Mouse (Mus musculus) G1E (cell line): ENCODE data around the gene Zscan29. TPM values are rescaled to one million over a fixed set of nuclear protein-coding genes. Genes with fewer than 3 reads are reported as not detected.
A peak's percentile ranks its signal among the peaks of the same experiment; 100 is the strongest.

Experiments
- ATAC-seq: 2 replicates; pipeline ENCODE4 v1.8.0; 2016; ENCODE audit warnings: mild to moderate bottlenecking; ENCODE audit not compliant: insufficient number of reproducible peaks, poor library complexity, low FRiP score, severe bottlenecking; ENCODE audit errors: extremely low read depth
- DNase-seq: peaks from one replicate; pipeline ENCODE4 v3.0.0; 2012; ENCODE audit warnings: low spot score
- H3K27me3 ChIP-seq: 2 replicates; pipeline ENCODE4 v1.6.1; 2012; ENCODE audit warnings: mild to moderate bottlenecking, low read length, inconsistent platforms; ENCODE audit not compliant: insufficient read depth
- H3K36me3 ChIP-seq: replicated peaks from 2 replicates; pipeline ENCODE3; 2012; ENCODE audit warnings: mild to moderate bottlenecking, inconsistent platforms
- H3K4me1 ChIP-seq: 2 replicates; pipeline ENCODE4 v1.6.1; 2012; ENCODE audit warnings: low read depth, low read length, inconsistent platforms, mixed read lengths; ENCODE audit not compliant: insufficient read depth
- H3K4me3 ChIP-seq: 2 replicates; pipeline ENCODE4 v1.5.1; 2012; ENCODE audit warnings: low read depth, mild to moderate bottlenecking, inconsistent platforms, low read length, moderate library complexity, mixed read lengths
- H3K9me3 ChIP-seq: replicated peaks from 2 replicates; pipeline ENCODE4 v1.6.1; 2012; ENCODE audit warnings: inconsistent platforms
- CTCF ChIP-seq: IDR thresholded peaks from 2 replicates; pipeline ENCODE4 v1.5.1; 2012; ENCODE audit warnings: low read depth, low read length, inconsistent platforms, mixed read lengths
- GATA1 ChIP-seq: IDR thresholded peaks from 2 replicates; pipeline ENCODE4 v1.6.1; 2012; ENCODE audit warnings: borderline replicate concordance, low read length, inconsistent platforms, mixed read lengths
- GATA2 ChIP-seq: IDR thresholded peaks from 2 replicates; pipeline ENCODE4 v1.6.1; 2012; ENCODE audit warnings: low read depth, low read length, inconsistent platforms, borderline replicate concordance
- POLR2AphosphoS5 ChIP-seq: IDR thresholded peaks from 2 replicates; pipeline ENCODE4 v1.6.1; 2012; ENCODE audit warnings: low read depth, low read length, inconsistent platforms; ENCODE audit not compliant: insufficient replicate concordance
- TAL1 ChIP-seq: conservative IDR thresholded peaks from 2 replicates; pipeline ENCODE4 v1.6.1; 2012; ENCODE audit warnings: low read depth, low read length, inconsistent platforms, mixed read lengths
- polyA plus RNA-seq: library from polyadenylated mRNA; stranded (reverse); fragments of >175 nt; gene quantifications from 2 replicates; pipeline ENCODE4 v1.2.3, GENCODE M21; 2012
- total RNA-seq, 2 experiments: library from RNA; stranded (forward) in 1 of 2; stranded (reverse) in 1 of 2; fragments of 200-1000 nt in 1 of 2; fragments of >200 nt in 1 of 2; fragmentation: Nextera tagmentation in 1 of 2; gene quantifications; 2 replicates each; pipeline ENCODE4 v1.2.3; 2014 to 2017

Zscan29 gene
- total and polyA plus RNA-seq, 3 experiments = 10.3 to 20.1 (median 16.3) TPM

DNA sequence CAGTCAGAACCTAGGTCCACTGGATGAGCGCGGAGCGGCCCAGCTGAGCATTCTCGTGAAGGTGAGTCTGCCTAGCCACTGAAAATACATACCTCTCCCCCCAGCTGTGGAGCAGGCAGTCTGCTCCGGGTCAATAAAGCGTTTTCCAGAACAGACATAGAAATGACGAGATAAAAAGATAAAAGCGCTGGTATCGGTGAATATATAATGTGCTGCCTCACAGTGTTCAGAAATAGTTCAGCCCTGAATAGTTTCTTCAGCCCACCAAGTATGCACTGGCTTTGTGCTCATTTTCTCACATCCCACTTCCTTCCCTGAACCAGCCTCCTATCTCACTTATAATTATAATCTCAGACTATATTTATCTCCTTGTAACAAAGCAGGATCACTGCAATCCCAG is 24.5 kb upstream of the Zscan29 start:
- DNase-seq (no peak), ATAC-seq (no peak)
- TF ChIP-seq GATA2 (no peak), GATA1 (no peak), TAL1 (no peak), CTCF (no peak), POLR2AphosphoS5 (no peak)
- Histone ChIP-seq H3K4me1 (no peaks in the 10 kb centered on the region), H3K4me3 (no peak overlapping the region), H3K36me3 (peaks cover 96% of the 10 kb centered on the region), H3K27me3 (no peaks in the 10 kb centered on the region), H3K9me3 (no peaks in the 10 kb centered on the region)

DNA sequence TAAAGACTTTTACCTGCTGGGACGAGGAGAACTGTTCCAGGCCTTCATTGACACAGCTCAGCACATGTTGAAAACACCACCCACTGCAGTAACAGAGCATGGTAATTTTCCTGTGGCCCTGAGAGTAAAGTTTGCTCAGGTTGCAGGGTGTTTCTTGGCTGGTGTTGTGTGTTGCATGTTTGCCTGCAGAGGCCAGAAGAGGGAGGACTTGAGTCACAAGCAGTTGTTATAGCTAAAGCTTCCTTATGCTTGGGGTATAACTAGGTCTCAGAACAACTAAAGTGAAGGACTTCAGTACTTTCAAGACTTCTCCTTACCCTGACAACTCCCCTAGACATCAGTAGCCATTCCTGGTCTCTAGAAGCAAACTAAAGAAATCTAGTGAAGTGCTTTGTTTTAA is 17.6 kb upstream of the Zscan29 start:
- Histone ChIP-seq H3K9me3 (no peaks in the 10 kb centered on the region), H3K27me3 (no peaks in the 10 kb centered on the region), H3K36me3 (peaks cover 92% of the 10 kb centered on the region), H3K4me1 (no peaks in the 10 kb centered on the region), H3K4me3 (no peak overlapping the region)
- ATAC-seq = no peak
- DNase-seq = no peak
- no peak for TF ChIP-seq GATA2

DNA sequence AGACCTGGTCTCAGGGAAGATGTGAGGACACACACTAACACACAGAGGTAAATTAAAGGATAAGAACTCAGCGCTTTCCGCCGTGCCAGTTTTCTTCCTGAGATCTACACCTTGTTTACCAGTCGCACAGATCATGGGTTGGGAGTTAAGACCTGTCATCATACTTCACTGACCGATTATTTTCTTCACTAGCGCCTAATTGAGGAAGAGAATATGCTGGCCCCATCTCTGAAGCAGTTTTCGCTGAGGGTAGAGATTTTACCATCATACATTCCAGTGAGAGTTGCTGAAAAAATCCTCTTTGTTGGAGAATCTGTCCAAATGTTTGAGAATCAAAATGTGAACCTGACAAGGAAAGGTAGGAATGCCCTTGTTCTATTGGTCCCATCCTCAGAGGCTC is 13.2 kb upstream of the Zscan29 start:
- ATAC-seq (no peak), DNase-seq (no peak)
- Histone ChIP-seq H3K36me3 (peaks cover 79% of the 10 kb centered on the region), H3K4me3 (no peak overlapping the region), H3K4me1 (no peaks in the 10 kb centered on the region), H3K27me3 (no peaks in the 10 kb centered on the region), H3K9me3 (no peaks in the 10 kb centered on the region)
- TF ChIP-seq CTCF = no peak
- no peak for TF ChIP-seq GATA2
- TF ChIP-seq POLR2AphosphoS5 = no peak
- TF ChIP-seq TAL1 = no peak
- no peak for TF ChIP-seq GATA1

DNA sequence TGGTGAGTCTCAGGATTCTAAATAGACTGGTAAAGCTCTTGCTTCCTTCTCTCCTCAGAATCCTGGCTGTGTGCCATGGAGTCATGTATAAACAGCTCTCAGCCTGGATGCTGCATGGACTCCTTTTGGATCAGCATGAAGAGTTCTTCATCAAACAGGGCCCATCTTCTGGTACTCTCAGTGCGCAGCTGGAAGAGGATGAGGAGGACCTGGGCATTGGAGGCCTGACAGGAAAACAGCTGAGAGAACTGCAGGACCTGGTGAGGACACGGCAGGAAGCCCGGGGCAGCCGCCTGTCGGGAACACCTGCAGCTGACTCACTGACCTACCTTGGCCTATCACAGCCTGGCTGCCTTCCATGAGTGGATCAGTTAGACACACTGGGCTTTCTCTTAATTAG is 12.5 kb upstream of the Zscan29 start:
- TF ChIP-seq TAL1 = no peak
- no peak for TF ChIP-seq POLR2AphosphoS5
- no peak for TF ChIP-seq GATA1
- TF ChIP-seq CTCF = no peak
- TF ChIP-seq GATA2 = no peak
- Histone ChIP-seq H3K4me3 (no peak overlapping the region), H3K9me3 (no peaks in the 10 kb centered on the region), H3K36me3 (peaks cover 78% of the 10 kb centered on the region), H3K4me1 (peaks cover 2% of the 10 kb centered on the region; the same call in 1 of the 2 replicates), H3K27me3 (no peaks in the 10 kb centered on the region)
- no peak for ATAC-seq
- DNase-seq = no peak

DNA sequence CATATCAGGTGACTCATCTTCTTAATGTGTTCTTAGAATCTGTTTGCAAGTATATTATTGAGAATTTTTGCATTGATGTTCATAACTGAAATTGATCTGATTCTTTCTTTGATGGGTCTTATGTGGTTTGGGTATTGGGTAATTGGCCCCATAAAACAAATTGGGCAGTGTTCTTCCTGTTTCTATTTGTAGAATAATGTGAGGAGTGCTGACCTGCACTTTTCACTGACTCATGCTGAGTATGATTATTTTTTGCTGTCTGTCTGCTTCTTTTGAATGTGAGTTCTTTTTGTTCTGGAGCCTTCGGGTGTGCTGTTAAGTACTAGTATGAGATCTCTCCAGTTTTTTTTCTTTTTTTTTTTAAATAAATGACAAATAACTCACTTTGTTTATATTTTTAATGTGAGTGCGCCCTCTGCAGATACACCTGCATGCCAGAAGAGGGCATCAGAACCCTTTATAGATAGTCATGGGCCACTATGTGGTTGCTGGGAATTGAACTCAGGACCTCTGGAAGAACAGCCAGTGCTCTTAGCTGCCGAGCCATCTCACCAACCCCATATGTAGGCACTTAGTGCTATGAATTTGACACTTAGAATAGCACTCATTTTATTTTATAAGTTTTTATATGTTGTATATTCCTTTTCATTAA is 8.0 kb upstream of the Zscan29 start:
- DNase-seq = no peak
- H3K36me3 ChIP-seq = peaks cover 82% of the 10 kb centered on the region
- TF ChIP-seq GATA1 (no peak), POLR2AphosphoS5 (no peak), TAL1 (no peak), CTCF (no peak), GATA2 (no peak)
- no peaks in the 10 kb centered on the region for H3K9me3 ChIP-seq
- no peak overlapping the region for H3K4me3 ChIP-seq
- peak; percentile 15; the same call in 1 of the 2 replicates for ATAC-seq
- H3K27me3 ChIP-seq = no peaks in the 10 kb centered on the region
- peaks cover 5% of the 10 kb centered on the region for H3K4me1 ChIP-seq

DNA sequence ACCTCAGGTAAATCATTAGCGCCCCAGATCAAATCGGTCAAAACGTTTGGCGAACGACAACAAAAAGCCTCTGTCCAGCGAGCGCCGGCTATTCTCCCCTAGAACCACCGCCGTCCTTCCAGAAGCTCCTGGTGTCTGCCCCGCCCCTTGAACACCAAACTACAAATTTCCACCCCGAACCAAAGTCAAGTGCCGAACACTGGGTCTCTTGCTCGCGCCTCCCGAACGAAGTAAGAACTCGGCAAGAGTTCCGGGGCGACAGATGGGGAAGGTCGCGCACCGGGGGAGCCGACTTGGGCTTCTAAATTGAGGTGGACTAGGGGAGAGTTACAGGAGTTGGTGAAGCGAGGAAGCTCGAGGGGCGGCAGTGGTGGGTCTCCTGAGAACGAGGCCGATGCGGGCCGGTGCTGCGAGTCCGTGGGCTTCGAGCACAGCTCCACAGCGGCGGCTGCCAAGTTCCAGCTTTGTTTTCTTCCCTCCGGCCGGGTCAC is 399 bp downstream of the Zscan29 start, which contains the start of gene Tubgcp4:
Gene Tubgcp4, plus strand, starts transcription at position 174 of the 491 bp plus-strand sequence.
- Histone ChIP-seq H3K27me3 (no peaks in the 10 kb centered on the region), H3K4me1 (peaks cover 33% of the 10 kb centered on the region), H3K9me3 (no peaks in the 10 kb centered on the region), H3K36me3 (peaks cover 53% of the 10 kb centered on the region), H3K4me3 (peak within 1 kb of the TSS; percentile 85)
- DNase-seq (peak; percentile 37), ATAC-seq (no peak)
- TF ChIP-seq GATA2 = no peak
- no peak for TF ChIP-seq CTCF
- no peak for TF ChIP-seq GATA1
- TF ChIP-seq POLR2AphosphoS5 = no peak
- no peak for TF ChIP-seq TAL1

DNA sequence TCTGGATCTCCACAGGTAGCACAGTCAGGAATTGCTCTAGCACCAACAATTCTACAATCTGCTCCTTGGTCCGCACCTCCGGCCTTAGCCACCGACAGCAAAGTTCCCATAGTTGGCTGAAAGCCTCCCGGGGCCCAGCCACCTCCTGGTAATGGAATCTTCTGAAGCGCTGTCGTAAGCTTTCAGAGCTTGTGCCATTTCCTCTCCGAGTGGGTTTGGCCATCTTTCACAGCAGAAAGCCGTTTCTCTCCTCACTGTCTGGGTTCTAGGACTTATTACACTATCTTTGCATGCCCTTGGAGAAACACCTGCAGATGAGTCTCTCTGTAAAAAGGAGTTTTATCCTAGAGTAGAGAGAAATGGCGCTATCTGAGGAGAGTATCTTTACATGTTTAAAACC is 1.0 kb downstream of the Zscan29 start:
- Histone ChIP-seq H3K4me1 (peaks cover 36% of the 10 kb centered on the region), H3K4me3 (peak overlapping the region; percentile 85), H3K9me3 (no peaks in the 10 kb centered on the region), H3K36me3 (peaks cover 51% of the 10 kb centered on the region), H3K27me3 (no peaks in the 10 kb centered on the region)
- ATAC-seq (no peak), DNase-seq (no peak)
- no peak for TF ChIP-seq POLR2AphosphoS5
- no peak for TF ChIP-seq GATA2
- TF ChIP-seq GATA1 = no peak
- TF ChIP-seq TAL1 = no peak
- no peak for TF ChIP-seq CTCF
